Mouse (Mus musculus) spleen, adult 18-20 months (tissue): ENCODE measurements at regions not wholly inside any gene's neighbourhood (a gene's known extent, or its start where the extent isn't known, plus 50 kb on each side); places are given as distances from the start of the nearest gene placed in this dataset.

Experiments
- DNase-seq, 2 experiments: peaks; one replicate each; pipeline ENCODE4 v3.0.0; 2022; ENCODE audit warnings: mixed read lengths in 2 of 2

DNA sequence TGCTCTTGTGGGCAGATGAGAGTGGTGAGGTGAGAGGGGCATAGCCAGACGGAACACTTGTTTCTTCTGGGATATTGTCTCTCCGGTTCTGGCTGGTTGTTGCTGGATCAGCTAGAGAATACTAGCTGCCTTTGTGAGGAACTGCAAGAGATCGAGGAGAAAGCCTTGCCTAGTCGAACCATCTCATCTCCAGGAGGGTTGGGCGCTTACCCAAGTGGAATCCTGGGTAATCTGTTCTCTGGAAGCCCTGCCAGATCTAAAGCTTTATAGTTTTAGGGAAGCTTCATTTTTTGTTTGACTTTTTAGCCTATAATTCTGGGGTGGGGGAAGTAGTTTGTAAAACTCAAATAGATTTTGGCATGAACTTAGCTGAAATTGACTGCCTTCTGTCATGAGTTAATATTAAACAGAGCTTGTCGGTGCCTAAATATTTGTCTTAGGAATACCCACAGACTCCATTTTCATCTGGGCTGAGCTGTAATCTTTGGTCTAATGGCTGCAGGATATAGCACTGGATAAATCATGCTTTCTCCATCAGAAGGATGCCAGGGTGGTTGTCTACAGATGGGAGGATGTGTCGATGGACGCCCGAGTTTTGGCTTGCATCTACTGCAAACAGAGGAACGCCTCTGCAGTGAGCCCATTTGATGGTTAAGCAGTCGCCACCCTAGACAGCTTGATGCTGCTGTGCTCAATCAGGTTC, 279.1 kb upstream of the Zfp64 start:
- DNase-seq: no peak

GRCm38 (mm10) chr2:169233151-169234123, 278.1 kb upstream of the Zfp64 start:
- DNase-seq: no peak

DNA sequence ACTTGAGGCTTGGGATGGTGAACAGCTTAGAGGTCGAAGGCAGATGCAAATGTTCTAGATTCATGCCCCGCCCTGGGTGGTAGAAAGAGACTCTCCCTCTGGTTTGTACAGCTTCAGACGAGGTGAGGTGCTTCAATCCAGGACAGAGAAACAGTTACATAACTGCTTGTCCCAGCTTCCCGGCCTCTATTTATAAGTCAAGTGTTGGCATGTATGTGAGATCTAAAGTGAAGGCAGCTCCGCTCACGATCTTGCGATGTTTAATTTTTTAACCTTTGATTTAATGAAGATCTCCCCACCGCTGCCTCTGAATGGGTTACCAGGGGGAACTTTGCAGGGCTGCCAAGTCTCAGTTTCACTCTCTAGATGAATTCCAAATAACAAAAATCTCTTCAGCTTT, 266.9 kb upstream of the Zfp64 start:
- no peak for DNase-seq

GRCm38 (mm10) chr2:169221141-169221540, 265.8 kb upstream of the Zfp64 start:
- no peak for DNase-seq

DNA sequence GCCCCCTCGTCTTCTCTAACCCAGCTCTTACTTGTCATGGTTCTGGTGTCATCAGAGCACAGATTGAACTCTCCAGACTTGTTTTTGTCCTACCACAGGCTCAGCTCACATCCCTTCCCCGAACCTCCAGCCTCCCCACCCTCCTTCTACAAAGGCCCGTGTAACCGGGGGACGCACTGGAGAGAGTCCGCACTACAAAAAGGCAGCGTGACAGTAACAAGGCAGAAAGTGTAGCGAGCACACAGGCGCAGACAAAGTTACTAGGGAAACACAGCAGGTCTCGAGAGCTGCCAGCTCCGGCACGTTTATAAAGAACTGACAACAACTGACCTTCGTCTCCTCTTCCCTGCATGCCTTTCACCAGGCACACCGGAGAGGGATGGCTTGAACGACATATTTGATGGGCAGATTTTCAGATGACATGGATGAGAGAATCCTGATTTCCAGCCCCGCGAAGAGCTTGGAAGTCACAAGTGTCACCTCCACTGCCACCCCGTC, 260.2 kb upstream of the Zfp64 start:
- no peak for DNase-seq

DNA sequence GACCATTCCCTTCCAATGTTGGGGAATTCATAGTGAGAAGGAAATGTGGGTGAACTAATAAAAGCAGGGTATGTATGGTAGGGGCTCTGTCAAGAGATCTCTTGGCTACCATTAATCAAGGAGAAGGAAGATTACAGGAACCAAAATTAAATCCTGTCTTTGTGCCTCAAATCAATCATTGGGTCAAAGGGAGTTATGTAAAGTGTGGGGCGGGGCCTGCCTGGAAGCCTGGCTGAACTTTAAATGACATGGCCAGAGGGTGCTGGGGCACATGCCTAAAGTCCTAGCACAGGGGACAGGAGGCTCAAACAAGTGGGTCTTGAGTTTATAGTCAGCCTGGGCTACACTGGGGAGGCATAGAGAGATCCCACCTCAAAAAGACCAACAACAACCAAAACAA, 259.0 kb upstream of the Zfp64 start:
- DNase-seq: no peak

- no peak for DNase-seq
These were observed 257.9 kb upstream of the Zfp64 start for GRCm38 (mm10) chr2:169213314-169213713.

- no peak for DNase-seq
These were observed 257.4 kb upstream of the Zfp64 start for GRCm38 (mm10) chr2:169212676-169213257.

DNA sequence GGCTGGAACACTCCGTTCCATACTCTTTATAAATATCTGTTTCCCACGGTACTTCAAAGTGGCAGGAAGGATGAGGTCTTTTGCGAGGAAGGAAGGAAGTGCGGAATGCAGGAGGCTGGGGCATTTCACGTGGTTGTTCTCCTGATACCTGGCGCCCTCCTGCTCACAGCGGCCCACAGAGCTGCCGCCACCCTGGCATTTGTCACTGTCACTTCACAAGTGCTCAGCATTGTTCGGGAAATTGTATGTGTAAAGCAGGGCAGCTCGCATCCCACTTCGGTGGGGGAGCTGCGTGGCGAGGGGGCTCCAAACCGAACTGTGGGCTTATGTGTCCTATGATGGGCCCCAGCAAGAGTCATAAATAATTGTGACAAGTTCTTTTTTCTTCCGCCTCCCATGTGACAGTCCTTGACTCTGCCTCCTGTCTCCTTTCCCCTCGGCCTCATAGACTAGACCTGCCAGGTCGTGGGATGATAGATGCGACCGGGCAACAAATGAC, 248.9 kb upstream of the Zfp64 start:
- no peak for DNase-seq

- DNase-seq: no peak
These were observed 236.6 kb upstream of the Zfp64 start for GRCm38 (mm10) chr2:169191974-169192373.

GRCm38 (mm10) chr2:169191465-169191864, 236.1 kb upstream of the Zfp64 start:
- DNase-seq: no peak

- no peak for DNase-seq
These were observed 222.2 kb upstream of the Zfp64 start for GRCm38 (mm10) chr2:169177565-169177964.

- no peak for DNase-seq
These were observed 213.4 kb upstream of the Zfp64 start for GRCm38 (mm10) chr2:169168795-169169194.

DNA sequence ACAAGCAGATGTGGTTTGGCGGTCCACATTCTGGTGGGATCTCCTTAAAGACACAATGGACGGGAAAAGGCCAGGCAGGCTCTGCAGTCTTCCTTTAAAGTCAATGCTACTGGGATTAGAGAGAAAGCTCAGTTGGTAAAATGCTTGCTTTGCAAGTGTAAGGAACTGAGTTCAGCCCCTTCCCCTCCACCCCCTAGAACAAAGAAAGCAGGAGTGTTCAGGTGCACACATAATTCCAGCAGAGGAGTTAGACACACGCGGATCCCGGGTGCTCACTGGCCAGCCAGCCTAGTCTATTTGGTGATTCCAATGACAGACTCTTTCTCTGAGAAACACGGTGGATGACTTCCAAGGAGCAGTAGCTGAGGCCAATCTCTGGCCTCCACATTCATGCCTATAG, 213.0 kb upstream of the Zfp64 start:
- no peak for DNase-seq

DNA sequence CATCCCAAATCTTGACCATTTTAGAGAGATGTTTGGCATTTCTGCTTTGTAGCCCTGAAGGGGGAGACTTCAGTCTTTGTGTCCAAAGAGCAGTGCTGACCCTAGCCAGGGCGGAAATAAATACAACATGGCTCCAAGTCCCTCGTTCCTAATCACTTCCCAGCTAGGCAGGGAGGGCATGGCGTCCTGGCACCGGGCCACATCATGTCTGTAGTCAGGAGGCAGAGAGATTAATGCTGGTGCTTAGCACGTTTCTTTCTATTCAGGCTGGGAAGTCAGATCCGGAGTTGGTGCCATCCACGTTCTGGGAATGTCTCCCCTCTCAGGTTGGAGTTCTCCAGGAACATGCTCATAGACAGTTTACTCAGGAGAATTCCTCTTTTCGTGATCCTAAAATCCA, 206.3 kb upstream of the Zfp64 start:
- DNase-seq: no peak

GRCm38 (mm10) chr2:169158760-169159159, 203.4 kb upstream of the Zfp64 start:
- DNase-seq: no peak

DNA sequence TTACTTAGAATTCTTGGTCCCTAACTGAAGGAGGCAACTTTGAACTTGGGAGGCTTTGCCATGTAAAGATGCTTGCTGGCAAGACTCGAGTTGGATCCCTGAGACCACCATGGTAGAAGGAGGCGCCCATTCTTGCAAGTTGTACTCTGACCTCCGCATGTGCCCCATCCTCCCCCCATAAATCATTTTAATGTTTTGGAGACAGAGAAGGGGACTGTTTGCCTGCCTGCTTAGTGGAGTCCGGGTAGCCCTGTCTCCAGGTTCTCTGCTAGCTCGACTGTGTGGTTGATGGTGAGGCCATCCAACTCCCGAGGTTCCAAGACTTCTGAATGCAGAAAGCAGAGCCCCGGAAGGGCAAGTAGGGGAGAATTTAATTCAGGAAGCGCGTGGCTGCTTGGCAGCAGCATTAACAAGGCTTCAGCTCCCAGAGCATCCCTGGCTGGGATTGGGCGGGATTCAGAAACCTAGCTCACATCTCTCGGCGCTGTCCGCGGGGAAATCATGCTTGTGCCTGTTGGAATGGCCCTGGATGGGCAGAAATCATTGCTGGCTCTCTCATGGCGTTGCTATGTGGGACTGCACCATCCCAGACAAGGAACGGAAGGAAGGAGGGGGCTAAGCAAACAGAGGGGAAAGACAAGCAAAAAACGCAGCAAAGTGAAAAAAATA, 202.8 kb upstream of the Zfp64 start:
- DNase-seq: no peak

- no peak for DNase-seq
These were observed 201.5 kb upstream of the Zfp64 start for GRCm38 (mm10) chr2:169156908-169157307.

GRCm38 (mm10) chr2:169154881-169155280, 199.5 kb upstream of the Zfp64 start:
- no peak for DNase-seq

GRCm38 (mm10) chr2:169147655-169148054, 192.3 kb upstream of the Zfp64 start:
- DNase-seq: no peak

DNA sequence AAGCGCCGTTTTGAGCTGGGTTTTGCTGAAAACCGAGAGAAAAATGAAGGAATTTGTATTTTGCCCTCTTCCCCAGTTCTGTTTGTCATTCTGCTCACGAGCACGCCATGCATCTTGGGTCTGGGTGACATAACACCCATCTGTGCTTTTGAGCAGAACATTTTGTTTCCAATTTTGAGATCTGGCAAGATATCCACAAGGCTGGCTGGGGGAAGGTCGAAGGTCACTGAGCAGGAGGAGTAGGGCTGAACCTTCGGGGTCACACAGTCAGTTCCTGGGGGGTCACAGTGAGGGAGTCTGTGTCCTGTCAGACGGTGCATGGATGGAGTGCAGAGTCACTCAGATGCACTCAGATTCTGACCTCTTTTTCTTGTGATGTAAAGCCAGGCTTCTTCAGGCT, 186.8 kb upstream of the Zfp64 start:
- DNase-seq: no peak

DNA sequence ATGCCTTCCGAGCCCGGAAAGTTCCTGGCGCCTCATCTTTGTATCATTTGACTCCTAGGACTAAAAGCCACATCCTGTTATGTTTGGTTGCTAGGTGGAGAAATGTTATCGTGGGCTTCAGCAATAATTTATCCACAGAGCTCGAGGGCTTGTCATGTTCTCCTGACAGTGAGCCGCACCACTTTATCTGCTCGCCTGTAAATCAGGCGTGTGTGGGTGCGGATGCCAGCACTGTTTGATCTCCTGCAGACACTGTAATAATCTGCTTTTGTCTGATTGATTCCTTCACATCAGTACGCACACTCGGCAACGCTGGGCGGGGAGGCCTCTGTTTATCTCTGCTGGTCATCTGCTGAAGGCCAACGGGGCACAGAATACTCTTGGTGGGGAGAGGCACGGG, 178.5 kb upstream of the Zfp64 start:
- DNase-seq: no peak

- DNase-seq: no peak
These were observed 170.1 kb upstream of the Zfp64 start for GRCm38 (mm10) chr2:169125476-169125875.
